Mouse (Mus musculus): Measurements from ENCODE around the gene Gm5868. TPM values are rescaled to one million over a fixed set of nuclear protein-coding genes. Genes with fewer than 3 reads are reported as not detected.

Gm5868 gene
- total and polyA plus RNA-seq, 3 experiments: not detected

Other genes starting within 250 kb of the Gm5868 start
- not detected in 2 replicates for gene Corin, start 83.1 kb downstream of the Gm5868 start, total RNA-seq (2012; rRNA removed)
- gene Corin, start 83.1 kb downstream of the Gm5868 start, total RNA-seq (2014; rRNA removed): not detected in 2 replicates
- not detected in 2 replicates for gene Corin, start 83.1 kb downstream of the Gm5868 start, polyA plus RNA-seq (2012; ENCODE audit: insufficient read length, low read depth)
- 13.0 and 17.1 TPM in 2 replicates for gene Nfxl1, start 27.9 kb downstream of the Gm5868 start, total RNA-seq (2012; rRNA removed)
- gene Nfxl1, start 27.9 kb downstream of the Gm5868 start, total RNA-seq (2014; rRNA removed): 8.3 and 8.9 TPM in 2 replicates
- gene Nfxl1, start 27.9 kb downstream of the Gm5868 start, polyA plus RNA-seq (2012; ENCODE audit: insufficient read length, low read depth): 13.5 and 14.7 TPM in 2 replicates
- gene Zar1, start 6.3 kb downstream of the Gm5868 start, total RNA-seq (2012; rRNA removed): not detected in 2 replicates
- not detected in 2 replicates for gene Zar1, start 6.3 kb downstream of the Gm5868 start, total RNA-seq (2014; rRNA removed)
- gene Zar1, start 6.3 kb downstream of the Gm5868 start, polyA plus RNA-seq (2012; ENCODE audit: insufficient read length, low read depth): not detected in 2 replicates
- gene Cnga1, start 56.7 kb upstream of the Gm5868 start, total RNA-seq (2012; rRNA removed): not detected in 2 replicates
- not detected in 2 replicates for gene Cnga1, start 56.7 kb upstream of the Gm5868 start, total RNA-seq (2014; rRNA removed)
- not detected in 2 replicates for gene Cnga1, start 56.7 kb upstream of the Gm5868 start, polyA plus RNA-seq (2012; ENCODE audit: insufficient read length, low read depth)
- not detected in 2 replicates for gene Nipal1, start 60.2 kb upstream of the Gm5868 start, total RNA-seq (2012; rRNA removed)
- gene Nipal1, start 60.2 kb upstream of the Gm5868 start, total RNA-seq (2014; rRNA removed): not detected in 2 replicates
- not detected in 2 replicates for gene Nipal1, start 60.2 kb upstream of the Gm5868 start, polyA plus RNA-seq (2012; ENCODE audit: insufficient read length, low read depth)
- gene Txk, start 165.2 kb upstream of the Gm5868 start, total RNA-seq (2012; rRNA removed): not detected in 2 replicates
- 0.08 TPM in 1 of 2 replicates, not detected in the other for gene Txk, start 165.2 kb upstream of the Gm5868 start, total RNA-seq (2014; rRNA removed)
- gene Txk, start 165.2 kb upstream of the Gm5868 start, polyA plus RNA-seq (2012; ENCODE audit: insufficient read length, low read depth): 0.11 TPM in 2 replicates